Mouse (Mus musculus): ENCODE measurements around the gene Cd200.

Cd200 gene

DNA sequence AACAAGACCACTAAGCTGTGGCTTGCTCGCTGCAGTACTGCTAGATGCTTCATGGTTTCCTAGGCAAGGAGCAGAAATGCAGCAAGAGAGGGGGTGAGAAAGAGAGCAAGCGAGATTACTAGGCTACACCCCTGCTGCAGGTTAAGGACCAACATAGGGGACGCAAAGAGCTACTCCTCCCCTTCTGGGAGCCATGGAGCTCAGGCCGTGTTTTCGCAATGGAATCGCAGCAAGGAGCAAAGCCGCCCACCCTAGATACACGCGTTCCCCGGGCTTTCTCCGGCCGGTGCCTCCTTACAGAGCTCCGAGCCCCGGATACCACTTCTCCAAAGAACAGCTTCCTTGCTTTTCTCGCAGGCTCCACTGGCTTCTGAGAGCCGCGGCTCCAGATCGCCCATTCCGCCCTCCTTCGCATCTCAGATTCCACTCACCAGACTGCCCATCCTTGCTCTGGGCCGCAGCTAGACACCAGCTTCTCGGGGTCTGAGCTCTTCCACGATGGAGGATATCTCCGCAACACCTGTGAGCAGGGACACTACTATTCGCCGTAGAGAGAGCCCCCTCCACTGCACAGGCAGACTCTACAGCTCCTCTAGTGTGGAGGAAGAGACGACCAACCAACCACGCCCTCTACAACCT is at the start of gene Cd200:
Cd200 (minus strand) TSS at position 629 of the 639 bp plus-strand sequence.
- CTCF ChIA-PET, result interaction anchor here (0.6 to 1.4 kb wide), 4 partner anchors 79 to 216 kb away, joined by 3 to 4 read pairs (median 3); no protein-coding TSS in a partner anchor

DNA sequence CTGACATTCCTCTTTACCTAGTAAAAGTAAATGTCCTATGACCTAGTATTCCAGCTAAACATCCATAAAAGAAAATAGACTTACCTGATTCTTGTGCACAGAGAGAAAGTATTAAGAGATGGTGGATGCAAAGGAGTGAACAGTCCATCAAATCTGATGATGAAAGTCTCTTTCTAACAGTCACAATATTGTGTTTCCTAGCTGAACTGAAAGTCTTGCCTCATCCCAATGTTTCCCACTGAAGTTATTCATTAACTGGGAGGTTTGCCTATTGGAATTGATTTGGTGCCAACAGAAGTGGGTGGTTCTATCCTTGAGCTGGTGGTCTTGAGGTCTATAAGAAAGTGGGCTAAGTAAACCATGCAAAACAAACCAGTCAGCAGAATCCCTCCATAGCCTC is 45.9 kb upstream of the Cd200 start:
- CTCF ChIA-PET, result no interaction called here

DNA sequence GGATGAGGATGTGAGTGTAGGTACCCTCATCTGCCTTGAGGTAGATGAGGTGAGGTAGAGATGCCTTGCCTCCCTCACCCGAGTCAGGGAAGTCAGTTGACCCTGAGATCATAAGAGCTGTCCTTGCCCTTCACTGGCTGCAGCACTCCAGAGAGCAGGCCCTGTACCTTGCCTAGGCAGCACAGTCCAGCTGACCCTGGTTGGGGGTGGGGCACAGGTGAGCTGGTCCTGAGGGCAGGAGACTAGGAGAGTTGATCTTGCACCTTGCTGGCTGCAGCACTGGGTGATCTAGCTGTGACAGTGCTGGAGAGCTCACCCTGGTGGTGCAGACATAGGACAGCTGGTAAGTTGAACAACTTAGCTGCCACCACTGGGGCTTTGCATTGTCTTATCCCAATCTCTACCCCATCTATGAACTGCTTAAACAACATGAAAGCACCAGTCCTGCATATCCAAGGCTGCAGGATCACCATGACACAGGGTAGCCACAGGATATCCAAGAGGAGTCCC is 28.4 kb upstream of the Cd200 start:
- CTCF ChIA-PET, result no interaction called here

DNA sequence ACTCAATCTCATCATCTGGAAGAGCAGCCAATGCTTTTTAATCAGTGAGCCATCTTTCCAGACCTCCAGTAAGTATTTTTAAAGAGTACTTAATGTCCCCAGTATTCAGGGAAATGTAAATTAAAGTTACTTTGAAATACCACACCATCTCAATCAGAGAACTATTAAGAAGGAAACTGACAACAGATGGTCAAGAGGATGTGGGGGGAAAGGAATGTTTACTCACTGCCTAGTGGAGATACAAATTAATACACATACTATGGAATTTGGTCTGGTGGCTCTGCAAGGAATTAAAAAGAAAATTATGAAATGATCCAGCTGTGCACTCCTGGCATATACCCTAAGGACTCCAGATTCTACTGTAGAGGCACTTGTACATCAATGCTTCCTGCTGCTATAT is 26.7 kb upstream of the Cd200 start:
- CTCF ChIA-PET, result no interaction called here

GRCm38 (mm10) chr16:45427651-45428050 is 18.8 kb upstream of the Cd200 start:
- CTCF ChIA-PET, result no interaction called here

DNA sequence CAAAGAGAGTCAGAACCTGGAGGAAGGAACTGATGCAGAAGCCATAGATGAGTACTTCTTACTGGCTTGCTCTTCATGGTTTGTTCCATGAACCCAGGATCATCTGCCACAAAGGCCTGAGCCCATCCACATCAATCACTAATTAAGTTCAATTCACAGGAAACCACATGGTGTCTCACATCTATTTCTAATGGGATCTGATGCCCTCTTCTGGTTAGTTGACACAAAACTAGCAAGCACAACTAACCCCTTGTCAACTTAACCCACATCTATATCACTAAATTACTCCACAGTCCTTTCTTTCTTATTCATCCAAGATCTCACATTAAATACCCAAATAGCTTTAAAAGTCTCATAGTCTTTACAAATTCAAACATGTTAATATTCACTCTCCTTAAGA is 4.6 kb upstream of the Cd200 start:
- CTCF ChIA-PET, result interaction anchor here (0.5 kb wide), 1 partner anchor 250 kb away, joined by 4 read pairs; no protein-coding TSS in a partner anchor

- CTCF ChIA-PET, result interaction anchor here (0.6 to 1.3 kb wide), 3 partner anchors 79 to 217 kb away, joined by 3 read pairs; no protein-coding TSS in a partner anchor
Observed at GRCm38 (mm10) chr16:45409064-45409446, 202 bp upstream of the Cd200 start.

- CTCF ChIA-PET, result interaction anchor here (1.3 to 1.4 kb wide), 2 partner anchors 209 to 211 kb away, joined by 3 to 4 read pairs; no protein-coding TSS in a partner anchor
Observed at GRCm38 (mm10) chr16:45407645-45408400, 1.0 kb downstream of the Cd200 start.

DNA sequence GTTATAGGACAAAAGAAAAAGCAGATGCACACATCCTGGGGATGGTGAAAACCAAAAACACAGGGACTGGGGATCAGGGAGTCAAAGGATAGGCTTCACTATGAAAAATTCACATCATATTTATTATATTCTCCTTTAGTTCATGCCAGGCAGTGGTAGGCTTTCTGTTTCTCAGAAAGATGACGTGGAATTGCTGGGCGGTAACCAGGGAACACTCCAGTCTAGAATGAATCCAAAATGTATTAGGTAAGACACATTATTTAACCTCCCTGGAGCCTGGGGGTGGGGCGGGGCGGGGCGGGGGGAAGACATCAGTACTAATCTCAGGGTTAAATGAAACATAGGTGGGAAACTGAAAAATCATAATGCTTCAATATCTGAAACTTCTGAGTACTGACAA is 1.8 kb downstream of the Cd200 start:
- CTCF ChIA-PET, result no interaction called here

DNA sequence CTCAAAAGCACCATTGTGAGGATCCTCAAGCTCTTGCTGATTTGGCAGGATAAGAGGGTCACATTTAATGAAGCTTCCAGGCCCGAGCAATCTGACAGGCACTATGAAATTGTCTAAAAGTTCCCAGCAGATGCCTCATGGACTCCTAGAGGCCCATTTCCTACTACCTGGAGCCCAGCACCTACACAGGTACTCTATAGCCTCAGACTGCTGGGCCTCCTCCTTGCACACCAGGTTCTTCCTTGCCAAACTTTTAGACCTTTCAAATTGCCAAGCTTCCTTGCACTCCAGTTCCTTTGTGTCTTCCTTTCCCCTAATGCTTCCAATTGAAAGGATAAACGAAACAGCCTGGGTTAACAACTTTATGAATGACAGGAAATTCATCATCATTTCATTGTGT is 5.9 kb downstream of the Cd200 start:
- CTCF ChIA-PET, result interaction anchor here (0.7 kb wide), 1 partner anchor 14 kb away, joined by 3 read pairs; no protein-coding TSS in a partner anchor

GRCm38 (mm10) chr16:45402036-45402435 is 6.8 kb downstream of the Cd200 start:
- CTCF ChIA-PET, result interaction anchor here (1.1 kb wide), 1 partner anchor 9 kb away, joined by 3 read pairs; no protein-coding TSS in a partner anchor

DNA sequence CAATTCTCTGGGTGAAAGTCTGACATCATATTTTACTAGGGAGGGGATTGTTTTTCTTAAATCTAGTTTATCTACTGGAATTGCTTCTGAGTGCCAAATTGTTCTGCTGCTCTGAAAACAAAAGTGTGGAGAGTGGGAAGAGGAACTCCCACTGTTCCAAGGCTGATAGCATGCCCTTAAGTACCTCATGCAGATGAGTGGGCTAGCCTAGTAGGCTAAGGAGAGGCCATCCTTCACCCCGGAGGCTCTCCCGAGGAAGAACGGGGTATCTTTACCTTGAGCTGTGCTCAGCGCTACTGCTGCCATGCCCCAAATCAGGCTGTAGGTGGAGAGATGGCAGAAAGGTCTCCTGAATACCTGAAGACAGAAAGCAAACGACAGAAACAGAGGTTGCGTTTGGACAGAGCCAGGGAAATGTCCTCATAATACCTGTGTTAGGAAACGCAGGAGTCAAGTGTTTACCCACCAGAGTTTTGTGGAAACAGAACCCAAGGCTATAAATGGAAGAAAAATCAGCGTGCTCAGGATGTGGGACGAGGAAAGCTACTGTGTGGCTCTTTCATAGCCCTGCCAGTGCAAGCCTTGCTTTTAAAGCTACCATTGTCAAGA is 8.8 kb downstream of the Cd200 start:
- CTCF ChIA-PET, result no interaction called here

DNA sequence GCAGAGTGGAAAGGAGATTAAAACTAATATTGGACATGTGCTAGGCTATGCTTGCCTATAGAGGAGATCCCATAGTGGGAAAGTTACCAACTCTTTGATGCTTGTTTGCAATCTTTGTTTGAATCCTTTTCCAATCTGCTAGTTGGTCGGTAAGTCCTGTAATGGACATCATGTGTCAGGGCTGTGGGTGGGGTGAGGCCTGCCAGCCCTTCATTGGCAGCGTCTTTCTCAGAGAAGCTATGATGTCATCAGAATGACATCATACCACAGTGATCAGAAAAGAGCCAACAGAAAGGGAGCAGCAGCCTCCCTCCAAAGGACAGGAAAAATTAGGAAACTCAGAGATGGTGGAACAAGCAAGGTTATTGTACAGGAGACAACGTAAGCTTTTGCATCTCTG is 9.4 kb downstream of the Cd200 start:
- CTCF ChIA-PET, result no interaction called here

DNA sequence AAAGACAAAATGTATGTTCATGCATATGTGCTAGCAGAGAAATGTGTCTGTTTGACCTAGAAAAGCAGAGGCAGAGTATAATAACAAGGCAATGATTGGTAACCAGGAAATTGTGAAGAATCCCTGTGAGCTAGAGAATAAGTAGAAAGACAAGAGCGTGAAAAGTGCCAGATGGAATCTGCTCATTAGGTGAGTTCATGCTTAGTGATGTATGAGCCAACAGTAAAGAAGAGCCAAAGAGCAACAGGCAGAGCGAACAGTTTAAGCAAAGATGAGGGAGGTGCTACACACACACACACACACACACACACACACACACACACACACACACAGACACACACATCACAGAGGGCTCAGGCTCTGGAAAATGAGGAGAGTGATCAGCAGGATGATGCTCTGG is 11.4 kb downstream of the Cd200 start:
- CTCF ChIA-PET, result interaction anchor here (0.6 kb wide), 1 partner anchor 25 kb away, joined by 3 read pairs; no protein-coding TSS in a partner anchor

GRCm38 (mm10) chr16:45392246-45392645 is 16.6 kb downstream of the Cd200 start:
- CTCF ChIA-PET, result interaction anchor here (1.8 kb wide), 1 partner anchor 9 kb away, joined by 3 read pairs; no protein-coding TSS in a partner anchor

GRCm38 (mm10) chr16:45391680-45392079 is 17.2 kb downstream of the Cd200 start:
- CTCF ChIA-PET, result no interaction called here

- CTCF ChIA-PET, result interaction anchor here (0.6 to 0.7 kb wide), 5 partner anchors 12 to 1262 kb away, joined by 3 to 5 read pairs (median 4); no protein-coding TSS in a partner anchor
Observed at GRCm38 (mm10) chr16:45390286-45390956, 18.4 kb downstream of the Cd200 start.

GRCm38 (mm10) chr16:45389833-45390232 is 19.0 kb downstream of the Cd200 start:
- CTCF ChIA-PET, result interaction anchor here (0.6 to 0.7 kb wide), 3 partner anchors 11 to 508 kb away, joined by 3 to 5 read pairs (median 5); no protein-coding TSS in a partner anchor

DNA sequence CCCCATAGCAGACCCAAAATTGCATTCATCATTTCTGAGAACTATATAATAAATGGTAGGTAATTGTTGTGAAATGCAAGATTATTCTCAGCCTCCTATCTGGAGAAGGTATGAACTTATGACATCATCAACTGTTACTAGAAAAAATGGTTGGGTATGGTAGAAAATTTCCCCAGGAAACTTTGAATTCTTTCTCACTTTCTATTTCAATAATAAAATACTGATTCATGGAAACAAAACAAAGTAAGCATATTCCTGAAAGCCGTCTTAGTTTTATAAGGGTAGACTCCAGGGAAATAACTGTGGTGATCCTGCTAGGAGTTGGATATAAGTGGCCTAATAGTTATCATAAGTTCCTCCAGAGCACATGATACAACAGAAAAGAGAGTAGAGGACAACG is 19.8 kb downstream of the Cd200 start:
- CTCF ChIA-PET, result no interaction called here

DNA sequence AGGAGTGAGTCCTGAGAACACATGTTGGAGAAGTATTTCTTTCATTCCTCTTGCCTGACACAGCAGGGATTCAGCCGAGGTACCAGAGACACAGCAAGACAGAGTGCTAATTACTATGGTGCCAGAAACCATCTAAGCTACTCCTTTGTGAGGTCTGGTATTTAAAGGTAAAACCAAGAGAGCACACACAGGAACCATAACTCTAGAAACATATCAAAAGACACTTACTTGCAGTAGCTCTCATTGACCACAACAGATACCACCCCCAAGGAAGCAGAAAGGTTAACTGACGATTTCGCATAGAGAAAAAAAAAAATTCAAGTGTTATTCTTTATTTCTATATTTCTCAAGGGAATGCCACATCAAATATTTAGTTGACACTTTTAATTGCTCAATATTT is 27.0 kb downstream of the Cd200 start:
- CTCF ChIA-PET, result no interaction called here

DNA sequence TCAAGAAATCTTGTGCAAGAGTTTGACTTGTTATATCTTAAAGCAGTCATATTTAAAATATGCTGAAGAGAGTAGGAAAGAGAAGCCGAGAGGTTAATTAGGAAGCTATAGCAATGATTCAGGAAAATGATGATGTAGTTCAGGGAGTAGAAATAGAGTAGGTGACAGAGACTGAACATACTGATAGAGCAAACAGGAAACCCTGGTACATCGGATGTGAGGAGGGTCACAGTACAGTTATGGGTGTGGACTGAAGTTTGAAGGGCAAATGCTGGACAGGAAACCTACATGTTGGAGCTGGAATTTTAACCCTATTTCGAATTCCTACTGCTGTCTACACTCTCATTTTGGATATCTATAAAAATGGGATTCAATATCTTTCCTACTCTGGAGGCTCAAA is 29.9 kb downstream of the Cd200 start:
- CTCF ChIA-PET, result interaction anchor here (0.6 kb wide), 1 partner anchor 11 kb away, joined by 3 read pairs; no protein-coding TSS in a partner anchor

All from spleen, embryonic (tissue).